Mouse (Mus musculus): ENCODE results near the gene Mpdu1.

DNA sequence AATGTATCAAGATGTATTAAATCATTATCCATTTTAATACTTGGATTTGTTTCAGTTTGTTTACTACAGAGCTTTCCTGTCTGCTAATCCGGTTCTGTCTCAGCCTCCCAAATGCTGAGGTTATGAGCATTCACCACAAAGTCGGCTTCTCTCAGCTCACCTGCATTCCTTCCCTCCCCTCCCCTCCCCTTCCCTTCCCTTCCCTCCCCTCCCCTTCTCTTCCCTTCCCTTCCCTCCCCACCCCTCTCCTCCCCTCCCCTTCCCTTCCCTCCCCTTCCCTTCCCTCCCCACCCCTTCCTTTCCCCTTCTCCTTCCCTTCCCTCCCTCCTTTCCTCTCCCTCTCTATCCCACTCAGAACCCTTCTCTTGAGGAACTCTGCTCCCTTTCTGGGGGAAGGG is 42.2 kb upstream of the Mpdu1 start:
- TF ChIP-seq EP300 (IDR thresholded peaks at IDR 0.05; ENCODE audit: low read length) (no peak), POLR2A (IDR thresholded peaks at IDR 0.05; ENCODE audit: low read depth, low read length) (no peak), ZC3H11A (IDR thresholded peaks at IDR 0.05; ENCODE audit: low read depth, low read length) (no peak), RAD21 (IDR thresholded peaks at IDR 0.05; ENCODE audit: low read depth, low read length) (no peak)

Data from CH12.LX (cell line).